Mouse (Mus musculus) CD4-positive, CD25-positive, alpha-beta regulatory T cell, adult 2 months (primary cell): ENCODE data around the gene Sec14l1.
A peak's percentile ranks its signal among the peaks of the same experiment; 100 is the strongest.

Source experiments
- DNase-seq: peaks from one replicate; pipeline ENCODE4 v3.0.0-alpha.2; 2012; ENCODE audit warnings: low read depth, low spot score

Gene Sec14l1

GRCm38 (mm10) chr11:117109179-117109954, 5.6 kb upstream of the Sec14l1 start:
- DNase-seq, result peak; percentile 74

DNA sequence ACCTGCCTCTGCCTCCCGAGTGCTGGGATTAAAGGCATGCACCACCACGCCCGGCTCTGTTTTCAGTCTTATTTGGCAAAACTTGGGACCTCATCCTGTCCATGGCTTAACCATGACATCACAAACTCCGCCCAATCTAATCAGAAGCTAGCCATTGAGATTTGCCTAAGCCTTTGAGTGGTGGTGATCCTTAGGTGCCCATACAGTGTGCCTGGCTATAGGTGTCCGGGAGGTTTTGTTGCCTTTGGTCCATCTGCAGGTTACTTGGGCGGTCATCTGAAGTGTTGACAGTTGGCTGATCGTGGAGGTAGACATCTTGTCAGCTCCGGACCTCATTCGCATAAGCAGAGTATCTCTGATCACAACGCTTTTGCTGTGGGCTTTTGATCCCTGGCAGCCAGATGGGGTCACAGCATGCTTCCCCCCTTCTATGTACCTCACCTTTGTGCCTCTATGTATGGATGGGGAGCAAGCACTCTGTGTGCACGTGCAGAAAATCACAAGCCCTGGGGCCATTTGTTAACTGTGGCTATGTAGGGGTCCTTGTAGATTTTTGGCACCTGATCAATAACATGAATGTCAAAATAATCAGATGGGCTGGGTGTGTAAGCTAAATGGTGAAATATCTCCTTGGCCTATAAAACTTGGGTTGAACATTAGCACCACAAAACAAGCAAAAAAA, 2.9 kb upstream of the Sec14l1 start:
- no peak for DNase-seq

DNA sequence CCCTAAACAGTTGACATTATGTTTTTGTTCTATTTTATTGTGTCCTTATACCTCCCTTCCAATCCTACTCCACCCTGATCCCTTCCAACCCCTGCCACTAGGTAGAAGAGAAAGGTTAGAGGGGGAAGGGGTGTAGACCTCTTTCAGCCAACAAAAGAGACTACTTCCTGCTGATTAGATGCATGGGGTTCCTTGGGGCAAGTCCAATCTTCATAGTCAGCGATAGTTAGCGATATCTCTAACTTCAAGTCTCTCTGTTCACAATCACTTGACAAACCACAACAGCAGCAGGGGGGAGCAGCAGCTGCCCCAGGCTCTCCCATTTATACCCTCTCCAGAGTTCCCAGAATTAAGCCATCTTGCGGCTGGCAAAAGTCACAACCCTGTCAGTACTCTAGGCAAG, 2.3 kb upstream of the Sec14l1 start:
- peak; percentile 23 for DNase-seq

- DNase-seq, result peak; percentile 68
Observed at GRCm38 (mm10) chr11:117113377-117113776, 1.6 kb upstream of the Sec14l1 start.

GRCm38 (mm10) chr11:117114231-117114591, 757 bp upstream of the Sec14l1 start:
- no peak for DNase-seq

DNA sequence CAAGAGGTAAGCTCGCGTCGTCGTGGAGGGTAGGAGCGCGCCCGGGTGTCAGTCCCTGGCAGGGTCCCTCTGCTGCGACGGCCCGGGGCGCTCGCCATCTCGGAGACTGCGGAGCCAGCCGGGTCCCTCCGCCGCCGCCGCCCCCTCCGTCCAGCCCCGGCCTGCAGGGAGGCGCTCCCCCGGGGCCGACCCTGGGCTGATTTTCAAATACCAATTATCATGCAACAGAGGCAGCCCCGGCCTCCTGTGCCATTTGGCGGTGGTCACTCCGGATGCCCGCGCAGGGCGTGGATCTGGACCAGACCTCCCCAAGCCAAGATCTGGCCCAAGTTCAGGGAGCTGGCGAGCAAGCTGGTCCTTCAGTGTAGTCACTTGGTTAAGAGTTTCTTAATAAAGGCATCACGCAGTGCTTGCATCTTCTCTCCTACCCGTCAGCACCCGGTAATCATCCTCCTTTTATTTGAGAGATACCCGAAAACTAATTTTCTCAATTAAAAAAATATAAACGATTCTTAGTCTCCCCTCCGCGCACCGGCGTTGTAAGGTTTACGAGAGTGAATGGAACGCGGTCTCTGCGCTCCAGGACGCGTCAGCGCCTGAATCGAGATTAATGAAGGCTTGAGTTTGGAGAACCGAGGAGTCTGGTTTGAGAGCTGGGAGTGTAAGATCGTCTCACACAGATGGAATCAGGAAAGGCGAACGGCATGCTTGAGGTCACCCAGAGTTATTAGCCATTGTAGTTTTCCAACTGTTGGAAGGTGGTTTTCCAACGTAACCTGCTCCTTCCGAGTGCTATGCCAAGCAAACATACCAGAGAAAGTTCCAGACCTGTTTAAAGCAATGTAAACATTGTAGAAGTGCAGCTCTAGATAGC, 615 bp downstream of the Sec14l1 start:
- peak; percentile 33 for DNase-seq

DNA sequence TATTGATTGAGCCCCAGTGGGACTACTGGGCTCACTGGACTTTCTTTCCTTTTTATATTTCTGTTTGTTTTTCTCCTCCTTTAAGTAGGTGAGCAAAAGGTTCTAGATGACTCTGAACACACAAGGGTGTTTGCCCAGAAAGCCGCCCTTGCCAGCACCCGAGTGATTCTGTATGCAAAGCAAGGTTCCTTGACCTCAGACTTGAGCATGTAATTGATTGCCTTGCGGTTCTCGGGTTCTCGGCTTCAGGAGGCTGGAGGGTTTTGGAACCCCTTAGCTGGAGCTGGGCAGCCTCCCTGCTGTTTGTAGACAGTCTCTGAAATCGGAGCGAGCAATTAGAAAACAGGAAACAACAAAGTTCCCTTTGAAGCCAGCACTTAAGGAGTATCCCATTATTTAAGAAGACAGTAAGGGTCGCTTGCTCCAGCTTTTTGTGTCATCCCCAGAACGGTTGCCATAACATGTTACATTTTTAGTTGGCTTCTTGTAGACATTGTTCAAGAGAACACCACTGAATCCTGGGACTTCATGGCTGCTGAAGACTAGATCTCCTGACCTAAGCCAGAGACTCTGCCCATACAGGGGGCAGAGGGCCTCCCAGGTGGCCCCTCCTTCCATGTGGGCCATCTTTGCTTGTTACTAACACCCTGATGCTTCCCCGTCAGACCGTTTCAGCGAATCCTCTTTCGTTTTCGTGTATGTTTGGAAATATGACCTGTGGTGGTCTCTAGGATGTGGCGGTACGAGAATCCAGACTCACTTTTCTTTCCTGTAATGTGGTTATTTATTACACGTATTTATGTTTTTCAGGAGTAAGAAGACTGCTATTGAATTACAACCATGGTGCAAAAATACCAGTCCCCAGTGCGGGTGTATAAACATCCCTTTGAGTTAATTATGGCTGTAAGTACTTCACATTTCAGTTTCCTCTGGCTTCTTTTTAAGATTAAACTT, 1.7 kb downstream of the Sec14l1 start:
- DNase-seq, result no peak

- no peak for DNase-seq
Observed at GRCm38 (mm10) chr11:117117321-117117720, 2.4 kb downstream of the Sec14l1 start.

GRCm38 (mm10) chr11:117117791-117118190, 2.8 kb downstream of the Sec14l1 start:
- no peak for DNase-seq

DNA sequence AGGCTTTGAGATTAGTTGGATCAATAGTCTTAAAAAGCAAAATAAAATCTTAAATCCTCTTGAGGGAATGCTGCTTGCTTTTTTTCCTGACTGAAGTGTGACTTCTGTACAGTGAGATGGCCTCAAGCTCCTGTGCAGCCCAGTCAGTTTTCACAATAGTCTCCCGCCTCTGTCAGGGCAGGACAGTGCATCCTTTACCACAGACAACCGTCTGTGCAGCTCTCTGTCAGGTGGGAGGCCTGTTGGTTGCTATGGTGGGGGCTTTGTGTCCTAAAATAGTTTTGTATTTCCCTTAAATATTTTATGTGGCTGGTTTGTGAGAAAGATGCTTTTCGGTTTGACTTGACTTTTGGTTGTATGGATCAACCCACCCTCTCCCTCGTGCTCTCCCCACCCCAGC, 3.3 kb downstream of the Sec14l1 start:
- no peak for DNase-seq

DNA sequence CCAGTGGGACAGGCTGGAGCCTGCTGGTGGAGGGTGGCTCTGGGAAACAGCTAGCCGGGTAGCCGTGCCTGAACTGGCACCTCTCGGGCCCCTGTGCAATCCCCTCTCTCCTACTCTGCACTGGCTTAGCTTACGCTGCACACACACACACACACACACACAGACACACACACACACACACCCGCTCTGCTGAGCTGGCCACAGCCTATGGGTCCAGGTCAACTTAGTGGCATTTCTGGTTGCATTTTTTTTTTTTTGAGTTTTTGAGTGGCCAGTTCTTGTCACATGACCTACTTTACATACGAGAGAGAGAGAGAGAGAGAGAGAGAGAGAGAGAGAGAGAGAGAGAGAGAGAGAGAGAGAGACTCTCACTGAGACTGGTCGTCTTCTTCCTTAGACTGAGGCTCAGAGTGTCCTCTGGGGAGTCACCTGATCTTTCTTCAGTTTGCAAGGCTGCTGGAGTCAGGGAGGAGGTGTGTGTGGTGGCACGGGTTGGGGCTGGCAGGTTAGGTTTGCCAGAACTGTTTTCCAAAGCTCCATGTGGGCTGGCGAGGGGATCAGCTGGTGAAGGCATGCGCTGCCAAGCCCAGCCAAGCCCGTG, 3.9 kb downstream of the Sec14l1 start:
- no peak for DNase-seq

DNA sequence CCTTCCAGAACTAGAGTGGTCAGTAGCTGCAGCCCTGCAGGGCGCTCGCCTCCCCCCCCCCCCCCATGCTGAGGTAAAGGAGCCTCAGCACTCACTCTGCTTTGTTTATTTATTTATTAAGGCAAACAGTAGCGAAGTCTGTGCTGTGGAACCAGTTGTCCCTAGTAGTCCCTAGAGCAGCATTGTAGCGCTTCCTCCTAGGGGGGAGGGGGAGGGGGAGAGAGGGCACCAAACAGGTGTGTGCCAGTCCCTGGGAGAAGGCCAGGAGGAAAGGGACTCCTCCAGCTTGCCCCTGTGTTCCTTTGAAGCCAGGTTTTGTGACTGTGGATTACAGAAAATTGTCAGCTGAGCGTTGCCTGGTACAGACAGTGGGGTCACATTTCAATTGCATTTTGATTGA, 4.8 kb downstream of the Sec14l1 start:
- DNase-seq, result no peak

GRCm38 (mm10) chr11:117120285-117121163, 5.6 kb downstream of the Sec14l1 start:
- no peak for DNase-seq

GRCm38 (mm10) chr11:117121164-117121535, 6.2 kb downstream of the Sec14l1 start:
- DNase-seq, result no peak

DNA sequence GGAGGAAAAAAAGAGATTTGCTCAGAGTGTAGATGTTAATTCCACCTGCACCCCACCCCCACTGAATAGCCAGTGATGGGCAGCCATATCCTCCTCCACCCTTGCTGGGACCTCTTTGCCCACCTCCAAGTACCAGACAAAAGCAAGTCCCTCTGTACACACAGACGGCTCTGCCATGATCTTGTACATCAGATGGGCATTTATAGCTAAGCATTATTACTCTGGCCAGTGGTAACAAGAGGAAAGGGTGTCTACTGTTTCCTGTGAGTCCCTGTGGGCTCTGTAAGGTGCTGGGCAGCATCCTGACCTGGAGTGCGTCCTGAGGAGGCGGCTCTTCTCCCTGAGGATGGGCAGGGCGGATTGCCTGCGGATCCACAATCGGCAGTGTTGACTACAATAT, 7.0 kb downstream of the Sec14l1 start:
- DNase-seq, result no peak

- no peak for DNase-seq
Observed at GRCm38 (mm10) chr11:117123418-117124085, 8.6 kb downstream of the Sec14l1 start.

- no peak for DNase-seq
Observed at GRCm38 (mm10) chr11:117124539-117124938, 9.6 kb downstream of the Sec14l1 start.

- DNase-seq, result no peak
Observed at GRCm38 (mm10) chr11:117127250-117127837, 12.4 kb downstream of the Sec14l1 start.
